Mouse (Mus musculus): ENCODE results near the gene Wdr83os. TPM values are rescaled to one million over a fixed set of nuclear protein-coding genes. Genes with fewer than 3 reads are reported as not detected.
"Not testable (repeated sequence)": the region's sequence is repeated elsewhere in the genome, so short reads cannot be mapped to it uniquely, and the experiment has no call there.

Gene Wdr83os
- polyA plus RNA-seq, 1 experiment from 2014 or later: 135 TPM

- no peak within 1 kb of the TSS for H3K27ac ChIP-seq (ENCODE audit: low read depth, low read length)
- H3K9me3 ChIP-seq (ENCODE audit: control insufficient read depth, low read length): no peaks in the 10 kb centered on the region
- peaks cover 10% of the 10 kb centered on the region for H3K4me1 ChIP-seq (ENCODE audit: control insufficient read depth, insufficient read depth, low read length)
- peak; percentile 56 for ATAC-seq (ENCODE audit: low FRiP score)
- no peaks in the 10 kb centered on the region for H3K27me3 ChIP-seq (ENCODE audit: control insufficient read depth, insufficient read depth, low read length)
- DNase-seq (ENCODE audit: low spot score, missing footprints): no peak
- WGBS: 2% methylated on average over 9 of the region's 9 CpGs
- peak within 1 kb of the TSS; percentile 93 for H3K4me2 ChIP-seq
- peaks cover 1% of the 10 kb centered on the region; the same call in 1 of the 2 replicates for H3K36me3 ChIP-seq (ENCODE audit: control insufficient read depth, insufficient read depth, low read length)
- H3K9ac ChIP-seq (ENCODE audit: low read length): peak within 1 kb of the TSS; percentile 92
- peak within 1 kb of the TSS; percentile 87 for H3K4me3 ChIP-seq (ENCODE audit: low read depth, low read length)
Measured at GRCm38 (mm10) chr8:85081216-85081555, 646 bp downstream of the Wdr83os start, which contains the start of gene Wdr83. TSS of gene Wdr83 (minus strand) at chr8:85081306.

- not testable (repeated sequence) for H3K4me3 ChIP-seq (ENCODE audit: low read depth, low read length); ATAC-seq (ENCODE audit: low FRiP score)
- WGBS: 94% methylated on average over 4 of the region's 4 CpGs
Measured at GRCm38 (mm10) chr8:85082169-85082568, 1.6 kb downstream of the Wdr83os start.

GRCm38 (mm10) chr8:85083108-85083813 is 2.7 kb downstream of the Wdr83os start, which contains the start of gene Man2b1:
TSS of gene Man2b1 (plus strand) at chr8:85083270.
- peaks cover 10% of the 10 kb centered on the region for H3K4me1 ChIP-seq (ENCODE audit: control insufficient read depth, insufficient read depth, low read length)
- no peaks in the 10 kb centered on the region for H3K9me3 ChIP-seq (ENCODE audit: control insufficient read depth, low read length)
- H3K36me3 ChIP-seq (ENCODE audit: control insufficient read depth, insufficient read depth, low read length): no peaks in the 10 kb centered on the region
- H3K27me3 ChIP-seq (ENCODE audit: control insufficient read depth, insufficient read depth, low read length): no peaks in the 10 kb centered on the region
- H3K27ac ChIP-seq (ENCODE audit: low read depth, low read length): no peak within 1 kb of the TSS
- peak; percentile 73 for ATAC-seq (ENCODE audit: low FRiP score)
- DNase-seq (ENCODE audit: low spot score, missing footprints): peak; percentile 93
- H3K9ac ChIP-seq (ENCODE audit: low read length): peak within 1 kb of the TSS; percentile 68
- peak within 1 kb of the TSS; percentile 76 for H3K4me2 ChIP-seq
- peak within 1 kb of the TSS; percentile 46 for H3K4me3 ChIP-seq (ENCODE audit: low read depth, low read length)
- WGBS: 2% methylated on average over 30 of the region's 30 CpGs

More at GRCm38 (mm10) chr8:85082169-85082568, 1.6 kb downstream of the Wdr83os start:
- peaks cover 10% of the 10 kb centered on the region for H3K4me1 ChIP-seq (ENCODE audit: control insufficient read depth, insufficient read depth, low read length)
- not testable (repeated sequence) for DNase-seq (ENCODE audit: low spot score, missing footprints); H3K4me2 ChIP-seq; H3K36me3 ChIP-seq (ENCODE audit: control insufficient read depth, insufficient read depth, low read length); H3K27ac ChIP-seq (ENCODE audit: low read depth, low read length); H3K27me3 ChIP-seq (ENCODE audit: control insufficient read depth, insufficient read depth, low read length); H3K9ac ChIP-seq (ENCODE audit: low read length); H3K9me3 ChIP-seq (ENCODE audit: control insufficient read depth, low read length)

- no peak overlapping the region for H3K9ac ChIP-seq (ENCODE audit: low read length)
- peaks cover 7% of the 10 kb centered on the region for H3K4me1 ChIP-seq (ENCODE audit: control insufficient read depth, insufficient read depth, low read length)
- ATAC-seq (ENCODE audit: low FRiP score) (no peak), DNase-seq (ENCODE audit: low spot score, missing footprints) (no peak)
- H3K4me2 ChIP-seq: no peak overlapping the region
- 86% methylated on average over 8 of the region's 8 CpGs for WGBS
- H3K27ac ChIP-seq (ENCODE audit: low read depth, low read length): no peak overlapping the region
- H3K36me3 ChIP-seq (ENCODE audit: control insufficient read depth, insufficient read depth, low read length): no peaks in the 10 kb centered on the region
- no peak overlapping the region for H3K4me3 ChIP-seq (ENCODE audit: low read depth, low read length)
- H3K27me3 ChIP-seq (ENCODE audit: control insufficient read depth, insufficient read depth, low read length): no peaks in the 10 kb centered on the region
- H3K9me3 ChIP-seq (ENCODE audit: control insufficient read depth, low read length): no peaks in the 10 kb centered on the region
Measured at GRCm38 (mm10) chr8:85084633-85085032, 4.1 kb downstream of the Wdr83os start.

GRCm38 (mm10) chr8:85086238-85086637 is 5.7 kb downstream of the Wdr83os start:
- Histone ChIP-seq H3K27me3 (ENCODE audit: control insufficient read depth, insufficient read depth, low read length) (no peaks in the 10 kb centered on the region), H3K4me2 (no peak overlapping the region), H3K36me3 (ENCODE audit: control insufficient read depth, insufficient read depth, low read length) (no peaks in the 10 kb centered on the region), H3K4me1 (ENCODE audit: control insufficient read depth, insufficient read depth, low read length) (peaks cover 2% of the 10 kb centered on the region; the same call in 1 of the 2 replicates), H3K27ac (ENCODE audit: low read depth, low read length) (no peak overlapping the region), H3K9ac (ENCODE audit: low read length) (no peak overlapping the region), H3K9me3 (ENCODE audit: control insufficient read depth, low read length) (no peaks in the 10 kb centered on the region), H3K4me3 (ENCODE audit: low read depth, low read length) (no peak overlapping the region)
- ATAC-seq (ENCODE audit: low FRiP score) (no peak), DNase-seq (ENCODE audit: low spot score, missing footprints) (no peak)
- WGBS: 77% methylated on average over 3 of the region's 3 CpGs

- DNase-seq (ENCODE audit: low spot score, missing footprints) (no peak), ATAC-seq (ENCODE audit: low FRiP score) (no peak)
- no peak overlapping the region for H3K4me3 ChIP-seq (ENCODE audit: low read depth, low read length)
- no peaks in the 10 kb centered on the region for H3K36me3 ChIP-seq (ENCODE audit: control insufficient read depth, insufficient read depth, low read length)
- H3K27ac ChIP-seq (ENCODE audit: low read depth, low read length): no peak overlapping the region
- H3K9ac ChIP-seq (ENCODE audit: low read length): no peak overlapping the region
- no peaks in the 10 kb centered on the region for H3K27me3 ChIP-seq (ENCODE audit: control insufficient read depth, insufficient read depth, low read length)
- H3K4me2 ChIP-seq: no peak overlapping the region
- H3K4me1 ChIP-seq (ENCODE audit: control insufficient read depth, insufficient read depth, low read length): peaks cover under 1% of the 10 kb centered on the region; the same call in 1 of the 2 replicates
- H3K9me3 ChIP-seq (ENCODE audit: control insufficient read depth, low read length): no peaks in the 10 kb centered on the region
- WGBS: 85% methylated on average over 2 of the region's 2 CpGs
Measured at GRCm38 (mm10) chr8:85088771-85089170, 8.2 kb downstream of the Wdr83os start.

DNA sequence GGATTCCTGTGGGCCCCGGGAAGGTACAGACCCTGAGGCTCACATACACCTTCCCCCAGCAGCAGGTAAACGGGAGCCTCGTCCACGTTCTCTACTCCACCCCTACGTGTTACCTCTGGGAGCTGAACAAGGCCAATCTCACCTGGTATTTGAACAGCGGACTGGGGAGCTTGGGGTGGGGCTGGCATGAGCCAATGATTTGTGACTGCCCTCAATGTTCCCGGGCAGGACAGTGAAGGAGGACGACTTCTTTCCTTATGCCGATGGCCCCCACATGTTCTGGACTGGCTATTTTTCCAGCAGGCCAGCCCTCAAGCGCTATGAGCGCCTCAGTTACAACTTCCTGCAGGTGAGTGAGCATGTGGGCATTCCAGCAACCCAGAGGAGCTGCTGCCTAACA is 10.3 kb downstream of the Wdr83os start:
- ATAC-seq (ENCODE audit: low FRiP score): no peak
- Histone ChIP-seq H3K27ac (ENCODE audit: low read depth, low read length) (no peak overlapping the region), H3K4me2 (no peak overlapping the region), H3K9me3 (ENCODE audit: control insufficient read depth, low read length) (no peaks in the 10 kb centered on the region), H3K36me3 (ENCODE audit: control insufficient read depth, insufficient read depth, low read length) (no peaks in the 10 kb centered on the region), H3K4me3 (ENCODE audit: low read depth, low read length) (no peak overlapping the region), H3K9ac (ENCODE audit: low read length) (no peak overlapping the region), H3K27me3 (ENCODE audit: control insufficient read depth, insufficient read depth, low read length) (no peaks in the 10 kb centered on the region), H3K4me1 (ENCODE audit: control insufficient read depth, insufficient read depth, low read length) (no peaks in the 10 kb centered on the region)
- WGBS: 92% methylated on average over 11 of the region's 11 CpGs
- no peak for DNase-seq (ENCODE audit: low spot score, missing footprints)

- 32% methylated on average over 21 of the region's 21 CpGs for WGBS
- no peaks in the 10 kb centered on the region for H3K36me3 ChIP-seq (ENCODE audit: control insufficient read depth, insufficient read depth, low read length)
Measured at GRCm38 (mm10) chr8:85091526-85092090, 11.1 kb downstream of the Wdr83os start.

DNA sequence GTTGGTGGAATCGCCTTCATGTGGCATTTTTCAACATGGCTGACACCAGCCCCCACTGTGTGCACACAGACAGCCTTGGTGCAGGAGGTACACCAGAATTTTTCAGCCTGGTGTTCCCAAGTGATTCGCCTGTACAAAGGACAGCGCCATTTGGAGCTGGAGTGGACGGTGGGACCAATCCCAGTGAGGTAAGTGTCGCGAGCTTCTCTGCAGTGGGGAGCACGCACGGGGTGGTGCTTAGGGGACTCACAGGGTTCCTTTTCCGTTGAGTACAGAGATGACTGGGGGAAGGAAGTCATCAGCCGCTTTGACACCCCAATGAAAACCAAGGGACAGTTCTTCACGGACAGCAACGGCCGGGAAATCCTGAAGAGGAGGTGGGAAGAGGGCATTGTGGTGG is 14.5 kb downstream of the Wdr83os start:
- ATAC-seq (ENCODE audit: low FRiP score) (no peak), DNase-seq (ENCODE audit: low spot score, missing footprints) (no peak)
- H3K9ac ChIP-seq (ENCODE audit: low read length): no peak overlapping the region
- no peak overlapping the region for H3K27ac ChIP-seq (ENCODE audit: low read depth, low read length)
- H3K9me3 ChIP-seq (ENCODE audit: control insufficient read depth, low read length): no peaks in the 10 kb centered on the region
- H3K4me3 ChIP-seq (ENCODE audit: low read depth, low read length): no peak overlapping the region
- 92% methylated on average over 13 of the region's 13 CpGs for WGBS
- H3K4me2 ChIP-seq: no peak overlapping the region
- no peaks in the 10 kb centered on the region for H3K27me3 ChIP-seq (ENCODE audit: control insufficient read depth, insufficient read depth, low read length)
- H3K36me3 ChIP-seq (ENCODE audit: control insufficient read depth, insufficient read depth, low read length): no peaks in the 10 kb centered on the region; the same call in 1 of the 2 replicates
- H3K4me1 ChIP-seq (ENCODE audit: control insufficient read depth, insufficient read depth, low read length): no peaks in the 10 kb centered on the region

More at GRCm38 (mm10) chr8:85091526-85092090, 11.1 kb downstream of the Wdr83os start:
- ATAC-seq (ENCODE audit: low FRiP score) (no peak), DNase-seq (ENCODE audit: low spot score, missing footprints) (no peak)
- H3K27ac ChIP-seq (ENCODE audit: low read depth, low read length): no peak overlapping the region
- H3K27me3 ChIP-seq (ENCODE audit: control insufficient read depth, insufficient read depth, low read length): no peaks in the 10 kb centered on the region
- no peaks in the 10 kb centered on the region for H3K4me1 ChIP-seq (ENCODE audit: control insufficient read depth, insufficient read depth, low read length)
- H3K4me3 ChIP-seq (ENCODE audit: low read depth, low read length): no peak overlapping the region
- H3K4me2 ChIP-seq: no peak overlapping the region
- no peak overlapping the region for H3K9ac ChIP-seq (ENCODE audit: low read length)
- H3K9me3 ChIP-seq (ENCODE audit: control insufficient read depth, low read length): no peaks in the 10 kb centered on the region
